Mouse (Mus musculus) cerebellum, adult 11 months (tissue): ENCODE data around the gene Rb1.

Experiments used
- DNase-seq: peaks from one replicate; pipeline ENCODE4 v3.0.0; 2022

Gene Rb1

GRCm38 (mm10) chr14:73143710-73144420, 181.8 kb downstream of the Rb1 start:
- DNase-seq = no peak

- peak; percentile 89 for DNase-seq
Measured at GRCm38 (mm10) chr14:73142896-73143709, 182.5 kb downstream of the Rb1 start.

- DNase-seq = no peak
Measured at GRCm38 (mm10) chr14:73142421-73142895, 183.2 kb downstream of the Rb1 start.

- no peak for DNase-seq
Measured at GRCm38 (mm10) chr14:73141800-73142199, 183.8 kb downstream of the Rb1 start.

GRCm38 (mm10) chr14:73139866-73140265, 185.8 kb downstream of the Rb1 start:
- no peak for DNase-seq

- DNase-seq = no peak
Measured at GRCm38 (mm10) chr14:73138483-73138882, 187.1 kb downstream of the Rb1 start.

- no peak for DNase-seq
Measured at GRCm38 (mm10) chr14:73137234-73137633, 188.4 kb downstream of the Rb1 start.
